Mouse (Mus musculus): ENCODE data around the gene Chn2. TPM values are rescaled to one million over a fixed set of nuclear protein-coding genes. Genes with fewer than 3 reads are reported as not detected.
A peak's percentile ranks its signal among the peaks of the same experiment; 100 is the strongest.

The Chn2 gene
- 1 to 10 TPM; 1.0 to 1.3 TPM for total RNA-seq (2021)
- long read RNA-seq, experiment 1, partial matches to known transcripts = 1 of 4 reads
- long read RNA-seq, experiment 1, other reads (novel, unspliced or antisense) = 2 of 4 reads
- long read RNA-seq, experiment 2 = 0 reads

- TF ChIP-seq CTCF (IDR thresholded peaks at IDR 0.05) = no peak
- peak within 1 kb of the TSS; percentile 89 for H3K27ac ChIP-seq
- intact Hi-C loops (cut with DNase I) = no loop called here
- peak within 1 kb of the TSS; percentile 82 for H3K4me3 ChIP-seq
- peak; percentile 58 for DNase-seq
Observed at GRCm38 (mm10) chr6:54039357-54039804, at the start of gene Chn2. Chn2 (plus strand) TSS chr6:54039554.

GRCm38 (mm10) chr6:53992386-53992785, 47.0 kb upstream of the Chn2 start:
- no peak for TF ChIP-seq CTCF (IDR thresholded peaks at IDR 0.05)

GRCm38 (mm10) chr6:53995519-53995918, 43.8 kb upstream of the Chn2 start:
- intact Hi-C loops (cut with DNase I) = no loop called here
- no peak for TF ChIP-seq CTCF (IDR thresholded peaks at IDR 0.05)
- Histone ChIP-seq H3K27ac (no peak overlapping the region), H3K4me3 (no peak overlapping the region)
- DNase-seq = peak; percentile 24

More at GRCm38 (mm10) chr6:53992386-53992785, 47.0 kb upstream of the Chn2 start:
- no peak for DNase-seq
- intact Hi-C loops (cut with DNase I) = no loop called here
- Histone ChIP-seq H3K27ac (no peak overlapping the region), H3K4me3 (no peak overlapping the region)

GRCm38 (mm10) chr6:53996226-53996955, 43.0 kb upstream of the Chn2 start:
- TF ChIP-seq CTCF (IDR thresholded peaks at IDR 0.05) = no peak

GRCm38 (mm10) chr6:54005302-54005701, 34.1 kb upstream of the Chn2 start:
- Histone ChIP-seq H3K27ac (no peak overlapping the region), H3K4me3 (no peak overlapping the region)
- intact Hi-C loops (cut with DNase I) = no loop called here
- DNase-seq = no peak
- TF ChIP-seq CTCF (IDR thresholded peaks at IDR 0.05) = no peak

More at GRCm38 (mm10) chr6:53996226-53996955, 43.0 kb upstream of the Chn2 start:
- intact Hi-C loops (cut with DNase I) = no loop called here
- no peak for DNase-seq
- no peak overlapping the region for H3K4me3 ChIP-seq
- no peak overlapping the region for H3K27ac ChIP-seq

- peak overlapping the region; percentile 15 for H3K4me3 ChIP-seq
- no peak for TF ChIP-seq CTCF (IDR thresholded peaks at IDR 0.05)
- DNase-seq = no peak
- intact Hi-C loops (cut with DNase I) = no loop called here
- H3K27ac ChIP-seq = no peak overlapping the region
Observed at GRCm38 (mm10) chr6:54008448-54009120, 30.8 kb upstream of the Chn2 start.

GRCm38 (mm10) chr6:54009293-54009692, 30.1 kb upstream of the Chn2 start:
- Histone ChIP-seq H3K27ac (no peak overlapping the region), H3K4me3 (no peak overlapping the region)
- intact Hi-C loops (cut with DNase I) = no loop called here
- DNase-seq = no peak
- no peak for TF ChIP-seq CTCF (IDR thresholded peaks at IDR 0.05)

GRCm38 (mm10) chr6:54010362-54010761, 29.0 kb upstream of the Chn2 start:
- Histone ChIP-seq H3K4me3 (no peak overlapping the region), H3K27ac (no peak overlapping the region)
- intact Hi-C loops (cut with DNase I) = no loop called here
- TF ChIP-seq CTCF (IDR thresholded peaks at IDR 0.05) = no peak
- no peak for DNase-seq

GRCm38 (mm10) chr6:54012163-54012562, 27.2 kb upstream of the Chn2 start:
- Histone ChIP-seq H3K4me3 (no peak overlapping the region), H3K27ac (no peak overlapping the region)
- DNase-seq = no peak
- intact Hi-C loops (cut with DNase I) = no loop called here
- no peak for TF ChIP-seq CTCF (IDR thresholded peaks at IDR 0.05)

GRCm38 (mm10) chr6:54018038-54018437, 21.3 kb upstream of the Chn2 start:
- Histone ChIP-seq H3K27ac (no peak overlapping the region), H3K4me3 (no peak overlapping the region)
- TF ChIP-seq CTCF (IDR thresholded peaks at IDR 0.05) = no peak
- no peak for DNase-seq
- intact Hi-C loops (cut with DNase I) = no loop called here

GRCm38 (mm10) chr6:54018861-54019260, 20.5 kb upstream of the Chn2 start:
- no peak for TF ChIP-seq CTCF (IDR thresholded peaks at IDR 0.05)
- H3K27ac ChIP-seq = no peak overlapping the region
- no peak overlapping the region for H3K4me3 ChIP-seq
- no peak for DNase-seq
- intact Hi-C loops (cut with DNase I) = no loop called here

- TF ChIP-seq CTCF (IDR thresholded peaks at IDR 0.05) = no peak
- intact Hi-C loops (cut with DNase I) = no loop called here
- H3K27ac ChIP-seq = no peak overlapping the region
- DNase-seq = no peak
- H3K4me3 ChIP-seq = peak overlapping the region; percentile 19; the same call in 1 of the 2 replicates
Observed at GRCm38 (mm10) chr6:54021123-54021789, 18.1 kb upstream of the Chn2 start.

- intact Hi-C loops (cut with DNase I) = no loop called here
- DNase-seq = no peak
- Histone ChIP-seq H3K27ac (no peak overlapping the region), H3K4me3 (no peak overlapping the region)
- TF ChIP-seq CTCF (IDR thresholded peaks at IDR 0.05) = no peak
Observed at GRCm38 (mm10) chr6:54023846-54024245, 15.5 kb upstream of the Chn2 start.
